Mouse (Mus musculus): ENCODE results near the gene Chrm4. TPM values are rescaled to one million over a fixed set of nuclear protein-coding genes. Genes with fewer than 3 reads are reported as not detected.
A peak's percentile ranks its signal among the peaks of the same experiment; 100 is the strongest.

Gene Chrm4
- polyA plus RNA-seq, 1 experiment from 2014 or later, result 0.09 TPM

DNA sequence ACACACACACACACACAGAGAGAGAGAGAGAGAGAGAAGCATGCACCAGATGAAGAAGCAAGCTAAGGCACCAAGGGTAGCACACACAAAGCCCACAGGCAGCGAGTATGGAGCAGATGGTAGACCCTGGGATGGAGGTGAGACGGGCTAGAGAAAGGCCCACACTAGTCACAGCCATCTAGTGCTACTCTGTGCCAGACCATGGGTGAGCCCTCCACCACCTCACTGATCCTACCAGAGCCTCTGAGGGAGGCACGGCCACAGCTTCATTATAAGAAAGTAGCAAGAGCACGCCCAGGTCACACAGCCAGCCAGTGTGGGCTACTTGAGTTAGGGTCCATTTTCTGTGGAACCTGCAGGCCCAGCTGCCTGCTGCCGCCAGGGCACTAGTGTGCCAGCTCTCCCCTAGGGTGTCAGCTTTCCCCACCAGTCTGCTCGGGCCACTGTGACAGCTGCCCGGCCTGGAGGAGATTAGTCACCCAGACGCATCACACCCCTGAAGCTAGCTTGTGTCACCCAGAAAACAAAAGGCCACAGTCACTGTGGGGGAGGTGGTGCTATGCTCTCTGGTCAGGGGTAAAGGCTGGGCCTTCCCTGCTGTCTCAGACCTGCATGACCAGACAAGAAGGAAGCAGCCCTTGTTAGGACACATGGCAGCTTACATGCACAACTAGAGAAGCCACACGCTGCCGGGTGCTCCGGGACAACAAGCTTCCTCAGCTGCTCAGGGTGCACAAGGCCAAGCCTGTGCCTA is 20.5 kb downstream of the Chrm4 start:
- H3K4me1 ChIP-seq (replicated peaks), result peaks cover 92% of the 10 kb centered on the region
- peak overlapping the region; percentile 63 for H3K4me3 ChIP-seq (replicated peaks)
- H3K27me3 ChIP-seq, result no peaks in the 10 kb centered on the region

GRCm38 (mm10) chr2:91948151-91948509 is 21.1 kb downstream of the Chrm4 start:
- Histone ChIP-seq H3K27me3 (no peaks in the 10 kb centered on the region), H3K9me3 (replicated peaks) (no peaks in the 10 kb centered on the region), H3K4me3 (replicated peaks) (peak overlapping the region; percentile 63), H3K36me3 (peaks cover 30% of the 10 kb centered on the region), H3K27ac (peak overlapping the region; percentile 97), H3K4me1 (replicated peaks) (peaks cover 97% of the 10 kb centered on the region), H3K9ac (peak overlapping the region; percentile 85), H3K4me2 (peak overlapping the region; percentile 81)
- 15% methylated on average over 6 of the region's 6 CpGs for WGBS (ENCODE audit: insufficient replicate concordance)
- peak; percentile 68 for DNase-seq
- ATAC-seq (ENCODE audit: low read depth), result peak; percentile 45

More for the DNA sequence above, 20.5 kb downstream of the Chrm4 start:
- 29% methylated on average over 11 of the region's 11 CpGs for WGBS (ENCODE audit: insufficient replicate concordance)
- H3K27ac ChIP-seq, result peak overlapping the region; percentile 97
- DNase-seq, result peak; percentile 76
- no peaks in the 10 kb centered on the region for H3K9me3 ChIP-seq (replicated peaks)
- H3K36me3 ChIP-seq, result peaks cover 35% of the 10 kb centered on the region
- peak overlapping the region; percentile 85 for H3K9ac ChIP-seq
- H3K4me2 ChIP-seq, result peak overlapping the region; percentile 81
- ATAC-seq (ENCODE audit: low read depth), result peak; percentile 57

GRCm38 (mm10) chr2:91948792-91949241 is 21.8 kb downstream of the Chrm4 start:
- H3K4me3 ChIP-seq (replicated peaks), result peak overlapping the region; percentile 63
- H3K4me1 ChIP-seq (replicated peaks), result peaks cover 98% of the 10 kb centered on the region
- ATAC-seq (ENCODE audit: low read depth) (peak; percentile 24; the same call in 1 of the 2 replicates), DNase-seq (peak; percentile 63)
- H3K27ac ChIP-seq, result peak overlapping the region; percentile 97
- no peaks in the 10 kb centered on the region for H3K27me3 ChIP-seq
- peaks cover 24% of the 10 kb centered on the region for H3K36me3 ChIP-seq
- H3K9me3 ChIP-seq (replicated peaks), result no peaks in the 10 kb centered on the region
- H3K4me2 ChIP-seq, result peak overlapping the region; percentile 81
- H3K9ac ChIP-seq, result peak overlapping the region; percentile 85
- 17% methylated on average over 3 of the region's 3 CpGs for WGBS (ENCODE audit: insufficient replicate concordance)

- Histone ChIP-seq H3K4me1 (replicated peaks) (peaks cover 98% of the 10 kb centered on the region), H3K4me3 (replicated peaks) (peak overlapping the region; percentile 63), H3K27ac (peak overlapping the region; percentile 97), H3K27me3 (no peaks in the 10 kb centered on the region), H3K4me2 (peak overlapping the region; percentile 81), H3K9me3 (replicated peaks) (no peaks in the 10 kb centered on the region), H3K9ac (peak overlapping the region; percentile 85), H3K36me3 (peaks cover 21% of the 10 kb centered on the region)
- DNase-seq (peak; percentile 74), ATAC-seq (ENCODE audit: low read depth) (peak; percentile 82)
- WGBS (ENCODE audit: insufficient replicate concordance), result 14% methylated on average over 17 of the region's 17 CpGs
Observed at GRCm38 (mm10) chr2:91949411-91950274, 22.6 kb downstream of the Chrm4 start.

DNA sequence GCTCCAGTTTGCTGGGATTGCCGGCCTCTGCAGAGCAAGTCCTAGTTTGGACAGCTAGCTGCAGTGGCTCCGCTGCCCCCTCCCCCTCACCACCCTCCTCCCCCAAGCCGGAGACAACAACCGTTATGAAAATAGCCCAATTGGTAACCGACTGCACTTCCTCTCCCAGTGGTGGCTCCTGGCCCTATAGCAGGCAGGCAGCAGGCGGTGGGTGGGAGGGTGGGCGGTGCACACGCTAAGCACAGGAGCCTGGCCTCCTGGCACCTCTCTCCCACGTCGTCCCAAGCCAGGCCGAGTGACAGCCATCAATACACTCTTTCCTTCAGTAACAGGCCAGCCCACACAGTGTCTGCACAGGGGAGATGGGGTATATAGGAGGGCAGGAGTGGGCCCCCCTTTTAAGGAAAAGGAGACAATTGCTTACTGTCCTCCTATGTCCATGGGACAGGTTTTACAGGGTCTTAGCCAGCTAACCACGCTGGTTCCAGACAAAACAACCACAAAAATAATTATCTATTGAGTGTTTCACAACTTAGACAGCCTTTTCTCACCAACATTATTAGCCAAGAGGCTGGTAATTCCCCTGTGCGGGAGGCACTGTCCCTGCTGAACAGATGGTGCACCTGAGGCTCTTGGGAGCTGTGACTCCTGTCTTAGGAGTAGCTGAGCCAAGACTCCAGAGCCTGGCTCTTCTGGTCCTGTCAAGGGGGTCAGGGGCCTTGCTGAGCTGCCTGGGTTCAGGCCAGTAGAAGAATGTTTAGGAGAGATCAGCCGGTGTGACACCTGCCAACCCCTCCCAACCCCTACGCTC is 23.4 kb downstream of the Chrm4 start:
- ATAC-seq (ENCODE audit: low read depth), result peak; percentile 78
- H3K4me3 ChIP-seq (replicated peaks), result peak overlapping the region; percentile 63
- H3K36me3 ChIP-seq, result peaks cover 13% of the 10 kb centered on the region
- H3K4me1 ChIP-seq (replicated peaks), result peaks cover 98% of the 10 kb centered on the region
- no peaks in the 10 kb centered on the region for H3K27me3 ChIP-seq
- peak overlapping the region; percentile 97 for H3K27ac ChIP-seq
- H3K9me3 ChIP-seq (replicated peaks), result no peaks in the 10 kb centered on the region
- 6% methylated on average over 15 of the region's 15 CpGs for WGBS (ENCODE audit: insufficient replicate concordance)
- peak; percentile 66 for DNase-seq
- peak overlapping the region; percentile 85 for H3K9ac ChIP-seq
- peak overlapping the region; percentile 81 for H3K4me2 ChIP-seq

DNA sequence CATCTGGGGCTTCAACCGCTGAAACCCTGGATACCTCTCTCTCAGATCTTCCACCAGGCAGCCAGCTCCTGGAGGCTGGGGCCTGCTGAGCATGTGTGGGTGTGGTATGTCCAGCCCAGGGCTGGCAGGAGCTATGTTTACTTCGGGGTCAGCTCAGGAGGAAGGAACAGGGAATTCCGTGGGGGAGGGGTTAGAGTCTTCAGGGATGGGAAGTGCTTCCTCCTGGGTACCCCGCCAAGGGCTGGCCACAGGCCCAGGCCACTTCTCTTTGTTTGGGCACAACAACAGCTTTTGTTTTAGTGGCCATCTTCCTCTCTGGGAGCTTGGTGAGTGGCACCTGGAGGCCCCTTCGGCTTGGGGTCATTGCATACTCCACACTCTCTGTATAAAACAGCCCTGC is 26.8 kb downstream of the Chrm4 start:
- H3K9me3 ChIP-seq (replicated peaks), result no peaks in the 10 kb centered on the region
- no peak overlapping the region for H3K4me3 ChIP-seq (replicated peaks)
- peak overlapping the region; percentile 51 for H3K27ac ChIP-seq
- 35% methylated on average over 5 of the region's 5 CpGs for WGBS (ENCODE audit: insufficient replicate concordance)
- H3K9ac ChIP-seq, result peak overlapping the region; percentile 34; the same call in 1 of the 2 replicates
- ATAC-seq (ENCODE audit: low read depth) (no peak), DNase-seq (no peak)
- H3K4me2 ChIP-seq, result 0 out of 2 replicates have a peak overlapping the region, but pooled peaks have one; percentile 2
- no peaks in the 10 kb centered on the region for H3K27me3 ChIP-seq
- H3K36me3 ChIP-seq, result no peaks in the 10 kb centered on the region
- H3K4me1 ChIP-seq (replicated peaks), result peaks cover 98% of the 10 kb centered on the region

DNA sequence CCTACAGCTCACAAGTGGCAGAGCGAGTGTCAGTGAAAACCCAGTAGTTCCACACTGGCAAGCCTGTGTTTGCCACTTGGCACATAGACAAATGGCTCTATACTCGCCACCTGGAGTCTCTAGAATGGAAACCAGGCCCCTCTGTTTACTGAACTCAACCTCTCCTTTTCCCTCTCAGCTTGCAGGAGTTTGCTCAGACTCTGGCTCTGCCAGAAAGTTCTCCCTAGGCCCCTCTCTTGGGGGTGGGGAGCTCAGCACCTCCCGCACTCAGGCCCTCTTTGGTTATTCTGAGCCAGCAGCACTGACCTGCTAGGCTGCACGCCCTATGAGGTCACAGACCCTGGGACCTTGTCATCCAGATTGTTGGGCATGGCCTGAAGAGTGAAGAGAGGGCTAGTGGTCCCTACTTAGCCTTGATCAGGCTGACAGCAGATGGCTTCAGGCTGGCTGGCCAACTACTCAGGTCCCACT is 28.1 kb downstream of the Chrm4 start:
- Histone ChIP-seq H3K9ac (peak overlapping the region; percentile 40; the same call in 1 of the 2 replicates), H3K36me3 (peaks cover 6% of the 10 kb centered on the region), H3K4me2 (no peak overlapping the region), H3K4me3 (replicated peaks) (no peak overlapping the region), H3K27me3 (no peaks in the 10 kb centered on the region), H3K27ac (peak overlapping the region; percentile 65), H3K9me3 (replicated peaks) (no peaks in the 10 kb centered on the region), H3K4me1 (replicated peaks) (peaks cover 98% of the 10 kb centered on the region)
- DNase-seq (no peak), ATAC-seq (ENCODE audit: low read depth) (no peak)
- WGBS (ENCODE audit: insufficient replicate concordance), result 79% methylated on average over 4 of the region's 4 CpGs

GRCm38 (mm10) chr2:91955875-91956274 is 28.8 kb downstream of the Chrm4 start:
- Histone ChIP-seq H3K9me3 (replicated peaks) (no peaks in the 10 kb centered on the region), H3K36me3 (peaks cover 12% of the 10 kb centered on the region), H3K27me3 (no peaks in the 10 kb centered on the region), H3K4me3 (replicated peaks) (no peak overlapping the region), H3K27ac (peak overlapping the region; percentile 65), H3K4me1 (replicated peaks) (peaks cover 98% of the 10 kb centered on the region), H3K9ac (peak overlapping the region; percentile 40), H3K4me2 (no peak overlapping the region)
- no peak for DNase-seq
- ATAC-seq (ENCODE audit: low read depth), result no peak
- 69% methylated on average over 6 of the region's 6 CpGs for WGBS (ENCODE audit: insufficient replicate concordance)

DNA sequence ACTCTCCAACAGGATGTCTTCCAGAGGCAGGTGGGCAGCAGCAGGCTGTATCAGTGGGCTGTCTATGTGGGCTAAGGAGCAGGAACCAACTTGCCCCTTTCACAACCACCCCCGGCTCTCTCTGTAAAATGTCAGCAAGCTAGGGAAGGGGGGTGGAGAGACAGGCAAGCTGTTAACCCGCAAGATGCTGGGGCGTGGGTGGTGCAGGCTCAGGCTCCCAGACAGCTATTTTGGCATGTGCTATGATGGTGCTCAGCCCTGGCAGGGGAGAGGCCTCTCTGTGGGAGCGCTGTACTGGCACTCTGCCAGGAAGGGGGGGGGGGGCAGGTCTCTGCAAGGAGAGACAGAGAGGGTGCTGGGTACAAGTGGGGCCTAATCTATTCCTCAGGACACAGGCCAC is 30.0 kb downstream of the Chrm4 start:
- DNase-seq (no peak), ATAC-seq (ENCODE audit: low read depth) (peak; percentile 62)
- Histone ChIP-seq H3K4me3 (replicated peaks) (no peak overlapping the region), H3K27ac (peak overlapping the region; percentile 72), H3K4me1 (replicated peaks) (peaks cover 99% of the 10 kb centered on the region), H3K9me3 (replicated peaks) (no peaks in the 10 kb centered on the region), H3K36me3 (peaks cover 16% of the 10 kb centered on the region), H3K27me3 (no peaks in the 10 kb centered on the region), H3K4me2 (peak overlapping the region; percentile 45), H3K9ac (peak overlapping the region; percentile 55)
- WGBS (ENCODE audit: insufficient replicate concordance), result 7% methylated on average over 4 of the region's 4 CpGs

DNA sequence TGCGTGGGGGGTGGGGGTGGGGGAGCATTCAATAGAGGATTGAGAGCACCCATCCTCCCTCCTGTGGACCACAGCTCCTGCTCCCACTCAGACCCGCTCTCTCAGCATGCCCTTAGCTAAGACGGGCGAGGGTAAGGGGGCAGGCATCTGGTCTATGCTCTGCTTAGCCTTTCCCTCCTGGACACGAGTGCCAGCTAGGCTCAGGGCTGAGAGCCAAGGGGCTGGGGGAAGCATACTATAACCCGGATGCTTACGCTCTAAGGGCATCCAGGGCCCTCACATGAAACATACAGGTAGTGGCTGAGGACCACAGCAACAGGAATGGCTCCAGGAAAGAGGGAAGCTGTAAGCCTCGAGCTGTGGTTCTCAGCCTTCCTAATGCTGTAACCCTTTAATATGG is 31.0 kb downstream of the Chrm4 start:
- Histone ChIP-seq H3K27ac (peak overlapping the region; percentile 72; the same call in 1 of the 2 replicates), H3K4me1 (replicated peaks) (peaks cover 100% of the 10 kb centered on the region), H3K27me3 (no peaks in the 10 kb centered on the region), H3K4me3 (replicated peaks) (no peak overlapping the region), H3K9ac (peak overlapping the region; percentile 55; the same call in 1 of the 2 replicates), H3K9me3 (replicated peaks) (no peaks in the 10 kb centered on the region), H3K4me2 (peak overlapping the region; percentile 45), H3K36me3 (peaks cover 16% of the 10 kb centered on the region)
- ATAC-seq (ENCODE audit: low read depth) (no peak), DNase-seq (no peak)
- WGBS (ENCODE audit: insufficient replicate concordance), result 82% methylated on average over 8 of the region's 8 CpGs
